Mouse (Mus musculus): ENCODE measurements at regions not wholly inside any gene's neighbourhood (a gene's known extent, or its start where the extent isn't known, plus 50 kb on each side); places are given as distances from the start of the nearest gene placed in this dataset.

DNA sequence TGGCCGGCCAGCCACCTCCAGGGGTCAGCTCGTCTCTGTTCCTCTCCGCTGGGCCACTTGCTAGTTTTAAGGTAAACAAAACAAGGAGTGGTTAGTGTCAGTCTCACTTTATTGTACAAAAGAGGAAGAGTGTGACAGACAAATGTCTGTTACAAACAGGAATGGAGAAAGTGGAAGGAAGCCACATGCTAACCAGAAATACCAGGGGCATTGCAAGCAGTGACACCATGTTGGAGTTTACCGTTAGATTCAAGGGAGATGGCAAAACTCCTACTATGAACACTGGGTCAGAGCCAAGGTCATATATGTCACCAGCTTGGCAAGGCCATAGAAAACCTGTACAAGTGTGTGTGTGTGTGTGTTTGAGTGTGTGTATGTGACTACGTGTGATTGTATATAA is 131.5 kb downstream of the 2410131K14Rik start:
- Histone ChIP-seq H3K27me3 (ENCODE audit: control insufficient read depth, insufficient read depth, low read length) (peaks cover 2% of the 10 kb centered on the region; the same call in 1 of the 2 replicates), H3K36me3 (ENCODE audit: control insufficient read depth, insufficient read depth, low read length) (no peaks in the 10 kb centered on the region), H3K4me3 (ENCODE audit: extremely low read depth, insufficient read depth, insufficient read length) (no peak overlapping the region), H3K4me1 (ENCODE audit: control insufficient read depth, insufficient read depth, insufficient read length) (peaks cover 11% of the 10 kb centered on the region), H3K27ac (ENCODE audit: insufficient read depth, low read length) (no peak overlapping the region)
- no peak for DNase-seq (ENCODE audit: low read depth in 1 of 2, low spot score in 2 of 2)
- 30% methylated on average over 5 of the region's 5 CpGs for WGBS
- TF ChIP-seq CTCF (IDR thresholded peaks at IDR 0.05; ENCODE audit: extremely low read depth, insufficient read depth, insufficient read length, insufficient replicate concordance): no peak
- no peak for TF ChIP-seq POLR2A (IDR thresholded peaks at IDR 0.05; ENCODE audit: low read depth, low read length)

DNA sequence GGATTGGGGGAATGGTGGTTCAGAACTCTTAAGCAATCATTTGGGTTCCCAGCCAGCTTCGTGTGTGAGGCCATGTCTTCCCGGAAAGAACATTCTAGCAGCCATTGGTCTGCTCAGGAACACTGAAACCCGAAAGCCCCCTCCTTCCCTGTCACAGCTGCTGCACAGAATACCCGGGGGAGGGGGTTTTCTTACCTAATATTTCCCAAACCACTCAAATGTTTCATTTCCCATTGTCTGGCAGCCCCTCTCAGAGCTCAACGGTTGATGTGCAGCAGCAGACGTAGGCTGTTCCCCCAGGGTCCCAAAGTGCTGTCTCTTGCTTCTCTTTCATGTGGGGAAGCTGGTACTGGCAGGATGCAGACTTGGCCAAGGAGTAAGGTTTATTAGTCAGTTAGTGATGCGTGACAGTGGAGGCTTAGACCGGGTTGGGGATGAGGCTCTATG is 132.4 kb downstream of the 2410131K14Rik start:
- DNase-seq (ENCODE audit: low read depth in 1 of 2, low spot score in 2 of 2): no peak
- H3K4me1 ChIP-seq (ENCODE audit: control insufficient read depth, insufficient read depth, insufficient read length): peaks cover 11% of the 10 kb centered on the region
- H3K27ac ChIP-seq (ENCODE audit: insufficient read depth, low read length): no peak overlapping the region
- H3K27me3 ChIP-seq (ENCODE audit: control insufficient read depth, insufficient read depth, low read length): peaks cover 2% of the 10 kb centered on the region; the same call in 1 of the 2 replicates
- H3K4me3 ChIP-seq (ENCODE audit: extremely low read depth, insufficient read depth, insufficient read length): no peak overlapping the region
- 21% methylated on average over 8 of the region's 8 CpGs for whole genome bisulfite sequencing
- no peak for TF ChIP-seq POLR2A (IDR thresholded peaks at IDR 0.05; ENCODE audit: low read depth, low read length)
- TF ChIP-seq CTCF (IDR thresholded peaks at IDR 0.05; ENCODE audit: extremely low read depth, insufficient read depth, insufficient read length, insufficient replicate concordance): no peak
- no peaks in the 10 kb centered on the region for H3K36me3 ChIP-seq (ENCODE audit: control insufficient read depth, insufficient read depth, low read length)

DNA sequence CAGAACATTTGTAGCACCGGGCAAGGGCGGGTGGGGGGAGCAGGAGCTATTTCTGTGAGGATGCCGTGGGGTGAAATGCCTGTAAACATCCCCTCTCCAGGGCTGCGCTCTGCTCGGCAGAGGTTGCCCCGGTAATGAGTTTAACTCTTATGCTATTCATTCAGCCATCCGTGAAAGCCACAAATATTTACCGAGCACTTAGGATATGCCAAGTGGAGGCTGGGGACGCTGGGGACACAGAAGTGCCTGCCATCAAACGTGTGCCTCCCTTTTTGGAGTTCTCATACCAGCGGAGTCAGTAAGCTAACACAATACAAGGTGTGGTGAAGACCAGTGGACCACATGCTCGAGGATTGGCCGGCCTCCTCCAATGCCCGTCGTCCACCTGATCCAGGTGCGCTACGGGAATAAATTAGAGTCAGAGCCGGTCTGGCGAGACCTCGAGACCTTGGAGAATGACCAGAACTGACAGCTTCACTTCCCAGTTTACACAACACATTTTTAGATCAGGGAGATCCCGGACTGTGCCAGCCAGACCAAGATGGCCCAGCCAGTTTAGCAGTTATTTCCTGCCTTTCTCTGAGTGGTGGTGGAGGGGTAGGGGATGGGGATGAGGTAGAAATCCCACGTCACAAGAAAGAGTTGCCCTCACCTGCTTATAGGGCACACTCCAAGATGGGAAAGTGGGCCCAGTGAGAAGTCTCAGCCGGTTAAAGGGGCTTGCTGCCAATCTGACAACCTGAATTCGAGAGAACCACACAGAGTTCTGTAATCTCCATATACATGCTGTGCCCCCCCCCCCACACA is 134.4 kb downstream of the 2410131K14Rik start:
- Histone ChIP-seq H3K27me3 (ENCODE audit: control insufficient read depth, insufficient read depth, low read length) (peaks cover 2% of the 10 kb centered on the region; the same call in 1 of the 2 replicates), H3K27ac (ENCODE audit: insufficient read depth, low read length) (no peak overlapping the region), H3K4me3 (ENCODE audit: extremely low read depth, insufficient read depth, insufficient read length) (no peak overlapping the region), H3K36me3 (ENCODE audit: control insufficient read depth, insufficient read depth, low read length) (no peaks in the 10 kb centered on the region), H3K4me1 (ENCODE audit: control insufficient read depth, insufficient read depth, insufficient read length) (peaks cover 11% of the 10 kb centered on the region)
- no peak for DNase-seq (ENCODE audit: low read depth in 1 of 2, low spot score in 2 of 2)
- TF ChIP-seq POLR2A (IDR thresholded peaks at IDR 0.05; ENCODE audit: low read depth, low read length) (no peak), CTCF (IDR thresholded peaks at IDR 0.05; ENCODE audit: extremely low read depth, insufficient read depth, insufficient read length, insufficient replicate concordance) (no peak)
- WGBS: 80% methylated on average over 24 of the region's 24 CpGs

DNA sequence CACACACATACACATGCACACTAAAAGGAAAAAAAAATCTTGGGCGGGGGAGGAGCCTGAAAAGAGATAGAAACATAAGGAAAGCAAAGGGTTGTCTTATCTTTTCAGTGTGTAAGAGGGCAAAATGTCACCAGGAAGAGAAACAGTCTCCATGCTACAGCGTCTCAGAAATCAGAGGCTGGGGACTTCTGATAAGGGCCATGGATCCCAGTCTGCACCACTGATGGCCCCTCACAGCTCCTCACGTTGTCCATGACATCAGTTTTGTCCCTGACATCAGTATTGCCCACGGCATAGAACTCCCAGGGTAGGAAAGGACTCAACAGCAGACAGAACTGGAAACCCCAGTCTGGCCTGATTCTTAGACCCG is 135.0 kb downstream of the 2410131K14Rik start:
- DNase-seq (ENCODE audit: low read depth in 1 of 2, low spot score in 2 of 2): no peak
- Histone ChIP-seq H3K4me1 (ENCODE audit: control insufficient read depth, insufficient read depth, insufficient read length) (peaks cover 11% of the 10 kb centered on the region), H3K36me3 (ENCODE audit: control insufficient read depth, insufficient read depth, low read length) (no peaks in the 10 kb centered on the region), H3K4me3 (ENCODE audit: extremely low read depth, insufficient read depth, insufficient read length) (no peak overlapping the region), H3K27me3 (ENCODE audit: control insufficient read depth, insufficient read depth, low read length) (peaks cover 2% of the 10 kb centered on the region; the same call in 1 of the 2 replicates), H3K27ac (ENCODE audit: insufficient read depth, low read length) (no peak overlapping the region)
- TF ChIP-seq CTCF (IDR thresholded peaks at IDR 0.05; ENCODE audit: extremely low read depth, insufficient read depth, insufficient read length, insufficient replicate concordance) (no peak), POLR2A (IDR thresholded peaks at IDR 0.05; ENCODE audit: low read depth, low read length) (no peak)
- 30% methylated on average over 5 of the region's 5 CpGs for WGBS

DNA sequence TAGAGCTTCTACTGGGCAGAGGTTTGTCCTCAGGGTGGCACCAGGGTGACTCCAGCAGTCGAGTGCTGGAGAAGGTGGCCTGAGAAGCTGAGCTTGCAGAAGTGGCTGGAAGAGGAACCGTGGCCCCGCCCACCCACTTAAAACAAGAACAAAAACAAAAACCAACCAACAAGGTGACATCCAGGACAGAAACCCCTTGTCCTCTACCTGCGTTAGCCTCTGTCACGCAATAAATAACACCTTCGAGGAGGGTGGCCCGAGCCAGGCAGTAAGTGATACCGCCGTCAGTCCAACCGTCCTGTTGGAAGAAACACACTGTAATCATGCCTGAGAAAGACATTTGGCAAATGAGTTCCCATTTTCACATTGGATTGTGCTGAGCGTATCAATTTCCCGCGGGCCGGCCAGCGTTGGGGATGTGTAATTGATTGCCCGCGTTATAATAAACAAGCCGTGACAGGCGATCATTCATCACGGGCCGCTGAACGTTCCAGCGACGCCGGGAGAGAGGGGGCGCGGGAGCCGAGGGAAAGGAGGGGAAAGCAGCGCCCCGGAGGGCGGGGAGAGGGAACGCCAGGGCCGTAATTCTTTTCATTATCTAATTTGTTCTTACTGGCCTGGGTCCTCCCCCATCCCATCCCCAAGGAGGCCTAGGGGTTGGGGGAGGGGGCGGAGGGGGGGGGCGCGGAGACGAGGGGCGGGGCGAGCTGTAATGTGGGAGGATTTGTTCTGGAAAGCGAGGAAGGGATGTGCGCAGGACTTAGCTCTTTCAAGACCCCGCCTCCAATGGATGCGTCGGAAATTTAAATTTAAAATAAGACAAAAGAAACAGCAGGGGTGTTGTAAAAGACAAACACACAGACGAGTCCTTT is 135.6 kb downstream of the 2410131K14Rik start:
- TF ChIP-seq POLR2A (IDR thresholded peaks at IDR 0.05; ENCODE audit: low read depth, low read length) (no peak), CTCF (IDR thresholded peaks at IDR 0.05; ENCODE audit: extremely low read depth, insufficient read depth, insufficient read length, insufficient replicate concordance) (no peak)
- peak in 1 of 2 experiments; percentile 30 for DNase-seq (ENCODE audit: low read depth in 1 of 2, low spot score in 2 of 2)

DNA sequence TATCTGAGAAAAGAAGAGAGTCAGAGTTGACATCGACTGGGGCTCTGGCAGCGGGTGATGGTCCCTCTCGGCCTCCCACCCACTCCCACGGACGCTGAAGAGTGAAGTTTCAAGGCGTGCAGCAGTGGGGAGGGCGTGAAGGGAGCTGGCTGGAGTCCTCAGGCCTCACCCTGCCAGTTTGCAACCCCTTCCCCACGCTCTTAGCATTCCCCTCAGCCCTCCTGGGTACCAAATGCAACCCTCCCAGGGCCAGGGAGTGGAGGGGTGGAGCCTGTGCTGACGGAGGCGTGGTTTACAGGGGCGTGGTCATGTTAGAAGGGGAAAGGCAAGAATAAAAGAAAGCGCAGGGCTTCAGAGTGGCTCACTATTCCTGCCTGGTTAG is 136.3 kb downstream of the 2410131K14Rik start:
- Histone ChIP-seq H3K36me3 (ENCODE audit: control insufficient read depth, insufficient read depth, low read length) (no peaks in the 10 kb centered on the region), H3K27ac (ENCODE audit: insufficient read depth, low read length) (peak overlapping the region; percentile 49; the same call in 1 of the 2 replicates), H3K4me1 (ENCODE audit: control insufficient read depth, insufficient read depth, insufficient read length) (peaks cover 6% of the 10 kb centered on the region; the same call in 1 of the 2 replicates), H3K4me3 (ENCODE audit: extremely low read depth, insufficient read depth, insufficient read length) (peak overlapping the region; percentile 35; the same call in 1 of the 2 replicates), H3K27me3 (ENCODE audit: control insufficient read depth, insufficient read depth, low read length) (peaks cover 2% of the 10 kb centered on the region; the same call in 1 of the 2 replicates)
- 2% methylated on average over 12 of the region's 12 CpGs for WGBS
- TF ChIP-seq POLR2A (IDR thresholded peaks at IDR 0.05; ENCODE audit: low read depth, low read length) (no peak), CTCF (IDR thresholded peaks at IDR 0.05; ENCODE audit: extremely low read depth, insufficient read depth, insufficient read length, insufficient replicate concordance) (no peak)
- DNase-seq (ENCODE audit: low read depth in 1 of 2, low spot score in 2 of 2): peak in 1 of 2 experiments; percentile 57

More for the DNA sequence above, 135.6 kb downstream of the 2410131K14Rik start:
- Histone ChIP-seq H3K27ac (ENCODE audit: insufficient read depth, low read length) (peak overlapping the region; percentile 63), H3K4me1 (ENCODE audit: control insufficient read depth, insufficient read depth, insufficient read length) (peaks cover 11% of the 10 kb centered on the region), H3K4me3 (ENCODE audit: extremely low read depth, insufficient read depth, insufficient read length) (peak overlapping the region; percentile 48; the same call in 1 of the 2 replicates), H3K36me3 (ENCODE audit: control insufficient read depth, insufficient read depth, low read length) (no peaks in the 10 kb centered on the region), H3K27me3 (ENCODE audit: control insufficient read depth, insufficient read depth, low read length) (peaks cover 2% of the 10 kb centered on the region; the same call in 1 of the 2 replicates)
- WGBS: under 1% methylated on average over 45 of the region's 45 CpGs
